Mouse (Mus musculus) C2C12 (cell line): Measurements from ENCODE around the gene Ptprn2.

Source experiments
- CEBPB ChIP-seq: IDR thresholded peaks from one replicate; pipeline ENCODE4 v1.6.1; 2011; ENCODE audit warnings: low read depth, mild to moderate bottlenecking, control low read depth, moderate library complexity
- CTCF ChIP-seq: IDR thresholded peaks from one replicate; pipeline ENCODE4 v1.5.1; 2011; ENCODE audit not compliant: control insufficient read depth, insufficient read depth, insufficient read length
- FOSL1 ChIP-seq: IDR thresholded peaks from one replicate; pipeline ENCODE4 v1.8.0; 2011; ENCODE audit warnings: mild to moderate bottlenecking, low read length; ENCODE audit not compliant: poor library complexity, insufficient read depth, severe bottlenecking
- MAX ChIP-seq: IDR thresholded peaks from one replicate; pipeline ENCODE4 v1.6.1; 2011; ENCODE audit warnings: mild to moderate bottlenecking, control low read depth
- MYOD1 ChIP-seq: IDR thresholded peaks from one replicate; pipeline ENCODE4 v1.6.1; 2011; ENCODE audit warnings: low read depth; ENCODE audit not compliant: control insufficient read depth, insufficient read length
- USF1 ChIP-seq: IDR thresholded peaks from one replicate; pipeline ENCODE4 v1.6.1; 2011; ENCODE audit warnings: low read depth, mild to moderate bottlenecking, control low read depth, moderate library complexity

DNA sequence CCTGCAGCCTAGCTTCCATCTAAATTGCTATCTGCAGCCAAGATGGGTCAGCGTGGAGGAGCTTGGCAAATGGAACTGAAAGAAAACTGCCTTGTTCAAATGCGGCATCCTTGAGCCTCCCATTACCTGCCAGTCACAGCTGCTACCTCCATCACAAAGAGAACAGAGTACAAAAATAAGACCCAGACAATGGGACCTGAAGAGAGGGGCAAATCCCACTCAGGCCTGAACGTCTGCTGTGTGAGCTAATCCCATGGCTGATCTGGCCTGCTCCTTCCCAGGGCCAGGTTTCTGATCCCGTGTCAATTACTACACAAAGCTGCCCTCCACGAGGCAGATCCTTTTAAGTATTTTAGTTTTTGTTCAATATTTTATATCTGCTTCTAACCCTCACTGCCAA is 441.6 kb downstream of the Ptprn2 start:
- no peak for TF ChIP-seq CTCF
- no peak for TF ChIP-seq USF1
- TF ChIP-seq MAX: no peak
- TF ChIP-seq MYOD1: no peak
- no peak for TF ChIP-seq CEBPB
- TF ChIP-seq FOSL1: no peak
